Mouse (Mus musculus) heart, embryonic 15.5 days (tissue): Measurements from ENCODE around the gene Lrrc8a. TPM values are rescaled to one million over a fixed set of nuclear protein-coding genes. Genes with fewer than 3 reads are reported as not detected.

Experiments
- ATAC-seq: fragments of 200-750 bp; cut with Nextera tagmentation; replicated peaks from 2 replicates; pipeline ENCODE4 v1.8.0; 2017; ENCODE audit warnings: low read depth, moderate TSS enrichment; ENCODE audit not compliant: insufficient number of reproducible peaks, insufficient read depth, low FRiP score
- H3K27ac ChIP-seq: fragments of 300-500 bp; sonication (generic); 2 replicates; pipeline ENCODE4 v1.5.1; 2015; ENCODE audit warnings: mild to moderate bottlenecking, inconsistent platforms
- H3K27me3 ChIP-seq: fragments of 300-500 bp; sonication (generic); 2 replicates; pipeline ENCODE4 v1.6.1; 2015; ENCODE audit warnings: inconsistent platforms
- H3K36me3 ChIP-seq: fragments of 300-500 bp; sonication (generic); 2 replicates; pipeline ENCODE4 v1.6.1; 2015; ENCODE audit warnings: mild to moderate bottlenecking, inconsistent platforms
- H3K4me1 ChIP-seq: fragments of 300-500 bp; sonication (generic); replicated peaks from 2 replicates; pipeline ENCODE4 v1.6.1; 2015; ENCODE audit warnings: inconsistent platforms
- H3K4me2 ChIP-seq: fragments of 300-500 bp; sonication (generic); 2 replicates; pipeline ENCODE4 v1.6.1; 2015; ENCODE audit warnings: inconsistent platforms, mild to moderate bottlenecking, moderate library complexity
- H3K4me3 ChIP-seq: fragments of 300-500 bp; sonication (generic); 2 replicates; pipeline ENCODE4 v1.5.1; 2015; ENCODE audit warnings: mild to moderate bottlenecking, inconsistent platforms
- H3K9ac ChIP-seq: fragments of 300-500 bp; sonication (generic); 2 replicates; pipeline ENCODE4 v1.6.1; 2015; ENCODE audit warnings: mild to moderate bottlenecking, inconsistent platforms
- H3K9me3 ChIP-seq: fragments of 300-500 bp; sonication (generic); replicated peaks from 2 replicates; pipeline ENCODE4 v1.6.1; 2016; ENCODE audit warnings: inconsistent platforms
- WGBS: fragments of 180-500 bp; shearing (Covaris S2); methylation state at CpG from one replicate; pipeline ENCODE4 v1.1.7; 2015; ENCODE audit warnings: mixed read lengths; 5-methylcytosine and 5-hydroxymethylcytosine counted together
- polyA plus RNA-seq: library from polyadenylated mRNA; unstranded; fragments of >200 nt; fragmentation: Nextera tagmentation; extraction: Ambion mirVana; gene quantifications from 2 replicates; pipeline ENCODE4 v1.2.1, GENCODE M21; 2015

Gene Lrrc8a
- polyA plus RNA-seq, 1 experiment from 2014 or later: 37.7 TPM

GRCm38 (mm10) chr2:30255631-30256395, 18.3 kb downstream of the Lrrc8a start:
- no peak overlapping the region for H3K4me3 ChIP-seq
- H3K27me3 ChIP-seq: no peaks in the 10 kb centered on the region
- no peak overlapping the region for H3K4me2 ChIP-seq
- no peaks in the 10 kb centered on the region for H3K9me3 ChIP-seq
- H3K9ac ChIP-seq: no peak overlapping the region
- no peak for ATAC-seq
- peaks cover 39% of the 10 kb centered on the region for H3K36me3 ChIP-seq
- peaks cover 58% of the 10 kb centered on the region for H3K4me1 ChIP-seq
- no peak overlapping the region for H3K27ac ChIP-seq
- 95% methylated on average over 42 of the region's 42 CpGs for WGBS

DNA sequence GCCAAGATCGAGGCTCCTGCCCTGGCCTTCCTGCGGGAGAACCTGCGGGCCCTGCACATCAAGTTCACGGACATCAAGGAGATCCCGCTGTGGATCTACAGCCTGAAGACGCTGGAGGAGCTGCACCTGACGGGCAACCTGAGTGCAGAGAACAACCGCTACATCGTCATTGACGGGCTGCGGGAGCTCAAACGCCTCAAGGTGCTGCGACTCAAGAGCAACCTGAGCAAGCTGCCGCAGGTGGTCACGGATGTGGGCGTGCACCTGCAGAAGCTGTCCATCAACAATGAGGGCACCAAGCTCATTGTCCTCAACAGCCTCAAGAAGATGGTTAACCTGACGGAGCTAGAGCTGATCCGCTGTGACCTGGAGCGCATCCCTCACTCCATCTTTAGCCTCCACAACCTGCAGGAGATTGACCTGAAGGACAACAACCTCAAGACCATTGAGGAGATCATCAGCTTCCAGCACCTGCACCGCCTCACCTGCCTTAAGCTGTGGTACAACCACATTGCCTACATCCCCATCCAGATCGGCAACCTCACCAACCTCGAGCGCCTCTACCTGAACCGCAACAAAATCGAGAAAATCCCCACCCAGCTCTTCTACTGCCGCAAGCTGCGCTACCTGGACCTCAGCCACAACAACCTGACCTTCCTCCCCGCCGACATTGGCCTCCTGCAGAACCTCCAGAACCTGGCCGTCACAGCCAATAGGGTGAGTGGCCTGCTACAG, 19.3 kb downstream of the Lrrc8a start:
- 91% methylated on average over 30 of the region's 30 CpGs for WGBS
- peaks cover 45% of the 10 kb centered on the region for H3K36me3 ChIP-seq

DNA sequence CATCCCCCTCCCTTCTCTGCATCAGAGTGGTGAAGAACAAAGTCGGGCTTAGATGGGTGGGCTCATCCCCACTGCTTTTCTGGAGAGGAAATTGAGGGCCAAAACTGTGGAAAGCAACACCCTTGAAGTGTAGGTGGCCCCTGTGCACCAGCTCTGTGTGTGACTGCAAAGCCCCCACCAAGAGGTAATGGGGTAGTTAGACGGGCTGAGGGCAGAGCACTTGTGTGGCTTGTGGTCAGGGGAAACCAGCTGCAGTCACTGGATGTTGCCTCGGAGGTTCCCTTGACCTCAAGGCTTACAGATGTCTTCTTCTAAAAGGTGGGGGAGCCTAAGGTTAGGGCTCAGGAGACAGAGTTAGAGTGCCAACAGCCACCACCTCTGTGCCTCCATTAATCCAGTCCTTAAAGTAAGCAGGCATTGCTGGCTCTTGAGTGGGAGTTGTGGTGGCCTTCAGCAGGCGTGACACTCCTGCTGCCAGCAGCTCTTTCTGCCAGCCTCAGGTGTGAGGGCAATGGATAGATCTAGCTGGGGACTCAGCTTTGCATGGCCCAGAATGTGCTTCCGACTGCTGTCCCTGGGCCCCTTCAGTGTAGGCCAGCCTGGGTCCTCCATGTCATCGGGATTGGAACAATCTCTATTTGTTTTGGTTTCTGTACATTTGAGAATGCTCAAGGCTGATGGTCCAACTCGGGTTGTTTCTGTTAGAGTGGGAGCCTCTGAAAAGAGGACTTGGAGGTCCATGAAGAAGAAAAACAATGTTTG, 20.4 kb downstream of the Lrrc8a start:
- Histone ChIP-seq H3K4me1 (peaks cover 50% of the 10 kb centered on the region), H3K4me3 (no peak overlapping the region), H3K4me2 (no peak overlapping the region; the same call in 1 of the 2 replicates), H3K36me3 (peaks cover 51% of the 10 kb centered on the region), H3K9ac (peak overlapping the region; percentile 10; the same call in 1 of the 2 replicates), H3K27ac (peak overlapping the region; percentile 61), H3K9me3 (no peaks in the 10 kb centered on the region), H3K27me3 (no peaks in the 10 kb centered on the region)
- ATAC-seq: no peak
- 75% methylated on average over 7 of the region's 7 CpGs for WGBS

More for the DNA sequence above, 19.3 kb downstream of the Lrrc8a start:
- H3K27ac ChIP-seq: no peak overlapping the region
- H3K9me3 ChIP-seq: no peaks in the 10 kb centered on the region
- no peak for ATAC-seq
- no peak overlapping the region for H3K9ac ChIP-seq
- H3K4me1 ChIP-seq: peaks cover 50% of the 10 kb centered on the region
- H3K27me3 ChIP-seq: no peaks in the 10 kb centered on the region
- H3K4me2 ChIP-seq: no peak overlapping the region
- H3K4me3 ChIP-seq: no peak overlapping the region

- Histone ChIP-seq H3K27ac (peak overlapping the region; percentile 61), H3K36me3 (peaks cover 55% of the 10 kb centered on the region), H3K27me3 (no peaks in the 10 kb centered on the region), H3K4me2 (no peak overlapping the region; the same call in 1 of the 2 replicates), H3K9ac (peak overlapping the region; percentile 10; the same call in 1 of the 2 replicates), H3K4me3 (no peak overlapping the region), H3K4me1 (peaks cover 55% of the 10 kb centered on the region), H3K9me3 (no peaks in the 10 kb centered on the region)
- WGBS: 42% methylated on average over 4 of the region's 4 CpGs
- peak; percentile 70 for ATAC-seq
Measured at GRCm38 (mm10) chr2:30258600-30258999, 21.1 kb downstream of the Lrrc8a start.

DNA sequence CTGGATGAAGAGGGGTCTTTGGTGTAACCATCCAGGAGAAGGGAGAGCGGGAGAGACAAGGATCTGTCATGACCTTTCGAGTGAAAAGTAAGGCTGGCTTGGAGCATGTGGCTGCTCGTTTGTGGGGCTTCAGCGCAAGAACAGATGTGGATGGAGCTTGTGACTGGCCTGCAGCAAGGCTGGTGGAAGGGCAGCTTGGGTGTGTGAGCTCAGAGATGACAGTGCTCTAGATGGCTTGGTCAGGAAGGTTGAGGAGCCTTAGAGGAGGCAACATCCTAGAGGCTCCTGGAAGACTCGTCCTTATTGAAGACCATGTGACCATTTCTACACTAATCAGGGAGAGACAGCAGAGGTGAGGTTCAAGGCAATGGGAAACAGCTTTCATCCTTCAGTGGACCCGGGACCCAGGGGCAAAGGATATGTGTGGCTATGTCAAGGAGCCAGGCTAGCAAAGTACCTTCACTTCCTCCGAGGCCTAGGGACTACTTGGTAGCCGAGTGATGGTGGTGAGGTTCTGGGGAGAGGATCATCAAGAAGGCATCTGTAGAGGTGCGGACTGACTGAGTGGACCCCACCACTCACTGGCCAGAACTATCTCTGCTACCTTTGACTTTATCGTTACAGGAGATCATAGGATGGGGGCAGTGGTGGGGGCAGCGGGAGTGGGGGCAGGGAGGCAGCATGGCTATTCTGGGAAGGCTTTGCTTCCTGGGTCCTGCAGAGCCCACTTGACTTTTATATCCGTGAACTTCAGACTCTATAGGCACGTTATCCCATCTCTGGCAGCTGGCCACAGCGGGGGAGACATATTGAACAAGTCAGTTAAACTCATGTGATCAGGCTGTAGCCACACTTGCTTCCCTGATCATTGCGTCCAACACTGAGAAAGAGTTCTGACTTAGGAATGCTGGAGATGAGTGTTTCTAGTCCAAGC, 21.9 kb downstream of the Lrrc8a start:
- H3K9me3 ChIP-seq: no peaks in the 10 kb centered on the region
- no peaks in the 10 kb centered on the region for H3K27me3 ChIP-seq
- H3K27ac ChIP-seq: peak overlapping the region; percentile 61
- no peak overlapping the region for H3K9ac ChIP-seq
- H3K36me3 ChIP-seq: peaks cover 62% of the 10 kb centered on the region
- no peak for ATAC-seq
- H3K4me2 ChIP-seq: no peak overlapping the region
- H3K4me3 ChIP-seq: no peak overlapping the region
- H3K4me1 ChIP-seq: peaks cover 62% of the 10 kb centered on the region
- 67% methylated on average over 15 of the region's 15 CpGs for WGBS

- ATAC-seq: no peak
- Histone ChIP-seq H3K36me3 (peaks cover 47% of the 10 kb centered on the region), H3K27ac (no peak overlapping the region), H3K27me3 (no peaks in the 10 kb centered on the region), H3K9ac (no peak overlapping the region), H3K4me2 (no peak overlapping the region), H3K9me3 (no peaks in the 10 kb centered on the region), H3K4me3 (no peak overlapping the region), H3K4me1 (peaks cover 80% of the 10 kb centered on the region)
- WGBS: 83% methylated on average over 4 of the region's 4 CpGs
Measured at GRCm38 (mm10) chr2:30261064-30261736, 23.7 kb downstream of the Lrrc8a start.

DNA sequence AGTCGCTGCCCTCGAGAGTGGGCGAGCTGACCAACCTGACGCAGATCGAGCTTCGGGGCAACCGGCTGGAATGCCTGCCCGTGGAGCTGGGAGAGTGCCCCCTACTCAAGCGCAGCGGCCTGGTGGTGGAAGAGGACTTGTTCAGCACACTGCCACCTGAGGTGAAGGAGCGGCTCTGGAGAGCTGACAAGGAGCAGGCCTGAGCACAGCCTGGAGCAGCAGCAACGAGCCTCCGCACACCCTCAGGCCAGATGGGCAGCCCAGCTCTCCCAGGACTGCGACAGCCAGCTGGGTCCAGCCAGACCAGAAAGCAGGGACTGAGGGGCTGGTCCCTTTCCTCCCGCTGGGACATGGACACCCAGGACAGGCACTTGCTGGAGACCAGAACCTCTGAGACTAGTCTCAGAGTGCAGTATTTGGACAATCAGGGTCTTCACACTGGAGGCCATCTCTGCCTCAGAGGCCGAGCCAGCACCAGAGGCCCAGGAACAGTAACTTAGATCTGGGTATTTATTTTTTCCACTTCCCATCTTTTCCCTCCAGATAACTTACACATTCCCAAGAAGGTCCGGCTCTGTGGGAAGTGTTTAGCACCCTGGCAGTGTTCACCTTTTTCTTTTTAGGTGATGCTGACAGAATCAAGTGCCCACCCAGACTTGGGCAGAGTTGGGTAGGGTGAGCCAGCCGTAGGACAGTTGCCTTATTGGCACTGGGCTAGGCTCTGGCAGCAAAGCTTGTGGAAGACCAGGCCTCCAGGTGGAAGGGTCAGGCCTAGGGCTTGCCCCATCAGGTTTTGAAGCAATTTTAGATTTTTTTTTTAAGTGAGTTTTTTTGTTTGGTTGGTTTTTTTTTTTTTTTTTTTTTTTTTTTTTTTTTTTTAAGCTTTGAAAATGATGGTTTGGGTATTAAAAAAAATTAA, 24.7 kb downstream of the Lrrc8a start:
- no peak overlapping the region for H3K9ac ChIP-seq
- 88% methylated on average over 18 of the region's 18 CpGs for WGBS
- H3K27me3 ChIP-seq: no peaks in the 10 kb centered on the region
- H3K4me3 ChIP-seq: no peak overlapping the region
- peak overlapping the region; percentile 53 for H3K27ac ChIP-seq
- H3K36me3 ChIP-seq: peaks cover 37% of the 10 kb centered on the region
- ATAC-seq: no peak
- peaks cover 87% of the 10 kb centered on the region for H3K4me1 ChIP-seq
- no peaks in the 10 kb centered on the region for H3K9me3 ChIP-seq
- H3K4me2 ChIP-seq: no peak overlapping the region

DNA sequence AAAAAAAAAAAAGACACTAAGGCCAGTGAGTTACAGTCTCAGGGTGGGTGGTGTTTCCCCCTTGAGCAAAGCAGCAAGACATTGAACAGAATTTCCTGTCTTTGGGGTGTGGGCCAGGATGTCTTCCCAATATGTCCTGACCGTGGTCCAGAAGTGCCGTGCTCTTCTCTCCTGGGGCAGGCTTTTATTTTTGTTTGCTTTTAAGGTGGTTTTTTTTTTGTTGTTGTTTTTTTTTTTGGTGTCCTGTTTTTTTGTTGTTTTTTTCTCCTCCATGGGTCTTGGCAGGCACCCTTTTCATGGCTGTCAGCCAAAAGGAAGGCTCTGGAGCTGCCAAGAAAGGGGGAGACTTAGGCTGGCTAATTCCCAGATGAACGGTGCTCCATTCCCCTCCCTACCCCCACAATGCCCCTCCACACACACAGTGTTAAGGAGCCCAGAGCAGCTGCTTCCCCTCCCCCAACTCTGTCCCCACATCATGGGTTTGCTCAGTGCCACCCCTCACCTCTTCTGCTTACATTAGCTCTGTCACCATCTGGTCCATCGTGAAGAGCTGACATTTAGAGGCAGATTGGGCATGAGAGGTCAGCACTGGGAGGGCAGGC, 25.4 kb downstream of the Lrrc8a start:
- Histone ChIP-seq H3K4me2 (no peak overlapping the region), H3K27me3 (no peaks in the 10 kb centered on the region), H3K4me3 (no peak overlapping the region), H3K36me3 (peaks cover 29% of the 10 kb centered on the region), H3K9me3 (no peaks in the 10 kb centered on the region), H3K9ac (no peak overlapping the region), H3K4me1 (peaks cover 81% of the 10 kb centered on the region), H3K27ac (peak overlapping the region; percentile 57)
- WGBS: 37% methylated on average over 4 of the region's 4 CpGs
- no peak for ATAC-seq

GRCm38 (mm10) chr2:30263811-30264210, 26.3 kb downstream of the Lrrc8a start:
- 83% methylated on average over 6 of the region's 6 CpGs for WGBS
- ATAC-seq: no peak
- H3K9me3 ChIP-seq: no peaks in the 10 kb centered on the region
- H3K27ac ChIP-seq: peak overlapping the region; percentile 97; the same call in 1 of the 2 replicates
- peaks cover 25% of the 10 kb centered on the region for H3K36me3 ChIP-seq
- no peaks in the 10 kb centered on the region for H3K27me3 ChIP-seq
- H3K4me2 ChIP-seq: no peak overlapping the region
- H3K9ac ChIP-seq: no peak overlapping the region
- peaks cover 72% of the 10 kb centered on the region for H3K4me1 ChIP-seq
- no peak overlapping the region for H3K4me3 ChIP-seq
